Mouse (Mus musculus) embryo, embryonic 11.5 days (tissue): ENCODE data around the gene Adipor2.
"Not testable (repeated sequence)": the region's sequence is repeated elsewhere in the genome, so short reads cannot be mapped to it uniquely, and the experiment has no call there.

Experiments
- DNase-seq: peaks from one replicate; pipeline ENCODE4 v3.0.0-alpha.2; 2012; ENCODE audit warnings: low read depth, low spot score

Adipor2 gene

DNA sequence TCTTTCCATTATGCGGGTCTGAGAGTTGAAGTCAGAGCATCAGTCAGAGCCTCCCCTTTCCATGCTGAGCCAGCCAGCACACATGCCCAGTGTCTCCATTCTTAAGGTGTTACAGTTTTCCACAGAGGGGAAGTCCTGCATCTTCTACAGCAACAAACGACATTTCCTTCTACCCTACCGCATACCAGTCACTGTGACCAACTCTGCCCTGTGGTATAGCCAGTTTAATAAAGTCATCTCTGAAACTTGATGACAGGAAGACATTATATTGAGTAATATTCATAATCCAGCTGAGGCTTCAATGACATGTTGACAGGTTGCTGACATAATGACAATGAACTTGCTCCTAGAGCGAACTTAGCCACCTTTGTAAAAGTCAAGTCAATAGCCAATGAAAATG is 26.8 kb downstream of the Adipor2 start:
- DNase-seq = no peak

DNA sequence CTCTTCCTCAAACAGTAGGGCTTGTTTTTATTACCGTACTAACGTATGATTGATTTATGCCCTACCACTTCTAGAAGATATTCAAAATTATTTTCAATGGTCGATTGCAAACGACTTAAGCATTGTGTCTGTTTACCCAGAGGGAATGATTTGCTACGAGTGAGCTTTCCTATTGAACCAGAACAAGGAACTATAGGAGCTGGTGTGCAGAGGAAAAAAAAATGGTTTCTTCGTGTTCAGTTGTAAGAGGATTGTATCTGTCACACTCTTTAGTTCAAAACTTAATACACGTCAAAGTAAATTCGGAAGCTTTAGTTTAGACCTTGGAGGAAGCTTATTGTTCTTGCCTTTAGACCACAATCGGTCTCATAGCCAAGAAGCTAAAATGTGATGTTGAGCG is 28.4 kb downstream of the Adipor2 start:
- no peak for DNase-seq

DNA sequence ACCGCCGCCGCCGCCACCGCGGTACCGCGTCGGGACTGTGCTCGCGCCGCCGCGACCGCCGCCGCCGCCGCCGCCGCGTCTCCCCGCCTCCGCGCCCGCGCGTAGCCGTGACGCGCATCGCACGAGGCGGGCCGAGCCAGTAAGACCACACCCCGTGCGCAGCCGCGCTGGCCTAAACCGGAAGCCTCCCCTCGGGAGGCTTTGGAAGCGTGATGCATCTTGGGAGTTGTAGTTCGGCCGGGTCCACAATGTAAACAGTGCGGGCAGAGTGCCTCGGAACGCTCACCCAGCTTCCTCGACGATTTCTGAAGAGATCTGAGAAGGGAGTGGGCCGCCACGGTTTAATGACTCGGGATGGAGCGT is 28.9 kb downstream of the Adipor2 start:
- peak; percentile 95 for DNase-seq

DNA sequence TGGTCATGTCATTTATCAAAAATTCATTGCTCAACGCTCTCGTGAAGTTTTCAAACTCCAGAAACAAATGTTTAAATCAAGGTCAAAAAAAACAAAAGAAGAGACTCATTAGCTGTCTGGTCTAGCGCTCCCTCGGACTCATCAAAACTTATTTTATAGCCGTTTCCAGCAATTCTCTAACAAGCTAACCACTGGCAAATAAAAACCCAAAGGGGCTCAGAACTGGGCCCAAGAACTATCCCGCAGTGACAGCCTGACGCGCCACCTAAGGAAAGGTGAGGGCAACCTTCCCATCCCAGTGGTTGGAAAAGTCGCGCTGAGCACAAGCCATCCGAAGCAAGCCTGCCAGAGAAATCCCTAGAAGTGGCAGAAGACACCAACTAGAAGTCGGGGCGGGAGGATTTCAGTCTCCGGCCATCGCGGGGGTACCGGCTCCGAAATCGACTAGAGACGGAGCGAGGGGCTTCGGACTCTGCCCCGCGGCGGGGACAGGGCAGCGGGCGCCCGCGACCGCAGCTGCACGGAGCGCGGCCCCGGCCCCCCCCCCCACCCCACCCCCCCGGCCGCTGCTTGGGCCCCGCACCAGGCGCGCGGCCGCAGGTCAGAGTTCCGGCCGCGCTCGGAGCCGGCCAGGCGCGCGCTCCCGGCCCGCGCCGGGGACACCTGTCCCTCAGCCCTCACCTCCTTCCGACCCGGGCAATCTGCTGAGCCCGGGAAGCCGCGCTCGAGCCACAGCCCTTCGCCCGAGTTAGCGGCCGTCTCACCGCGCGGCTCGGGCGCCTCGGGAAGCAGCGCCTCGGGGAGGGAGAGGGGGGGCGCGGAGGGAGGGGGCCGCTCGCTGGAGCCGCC is 29.5 kb downstream of the Adipor2 start:
- peak; percentile 37 for DNase-seq

DNA sequence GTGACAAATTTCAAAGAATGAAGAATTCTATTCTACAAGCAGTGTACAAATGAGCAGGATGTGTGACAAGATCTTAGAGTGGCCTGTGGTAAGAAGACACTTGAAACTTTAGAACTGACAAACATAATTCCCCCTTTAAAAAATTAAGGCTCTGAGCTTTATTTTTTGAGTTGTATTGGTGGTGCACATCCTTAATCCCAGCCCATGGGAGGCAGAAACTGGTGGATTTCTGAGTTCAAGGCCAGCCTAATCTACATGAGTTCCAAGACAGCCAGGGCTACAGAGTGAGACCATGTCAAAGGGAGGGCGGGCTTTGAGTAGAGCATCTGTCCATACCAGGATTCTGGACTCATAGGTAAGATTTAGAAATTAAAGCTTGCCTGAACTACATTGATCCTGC is 30.7 kb downstream of the Adipor2 start:
- DNase-seq = no peak

DNA sequence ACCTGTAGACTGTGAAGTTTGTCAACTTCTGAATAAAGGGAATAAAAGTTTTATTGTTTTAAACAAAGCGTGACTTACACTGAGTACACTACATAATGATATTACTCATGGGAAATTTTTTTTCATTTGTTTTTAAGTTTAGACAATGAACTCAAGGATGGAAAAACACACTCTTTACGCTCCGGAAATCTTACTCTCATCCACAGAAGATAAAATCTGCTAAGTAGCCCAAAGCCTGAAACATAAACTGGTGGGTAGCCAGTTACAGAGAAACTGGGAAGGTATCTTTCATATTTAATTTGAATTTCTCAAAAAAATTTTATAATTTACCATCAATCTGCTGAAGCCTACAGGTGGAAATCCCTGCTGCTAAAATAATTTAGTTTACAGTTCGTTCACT is 31.1 kb downstream of the Adipor2 start:
- DNase-seq = no peak

DNA sequence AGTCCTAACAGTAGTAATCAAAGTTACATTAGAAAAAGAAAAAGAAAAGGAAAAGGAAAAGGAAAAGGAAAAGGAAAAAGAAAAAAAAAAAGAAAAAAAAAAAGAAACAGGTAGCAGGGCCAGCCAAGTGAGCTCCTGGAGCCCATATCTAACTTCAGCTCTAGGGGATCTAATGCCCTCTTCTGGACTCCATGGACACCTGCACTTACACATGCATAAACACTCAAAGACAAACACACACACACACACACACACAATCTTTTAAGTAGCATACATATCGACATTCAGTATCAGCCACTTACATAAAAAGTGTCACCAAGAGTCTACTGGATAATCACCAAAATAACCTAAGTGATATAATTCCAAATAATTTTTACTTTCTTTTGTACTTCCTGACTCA is 31.8 kb downstream of the Adipor2 start:
- DNase-seq = no peak

DNA sequence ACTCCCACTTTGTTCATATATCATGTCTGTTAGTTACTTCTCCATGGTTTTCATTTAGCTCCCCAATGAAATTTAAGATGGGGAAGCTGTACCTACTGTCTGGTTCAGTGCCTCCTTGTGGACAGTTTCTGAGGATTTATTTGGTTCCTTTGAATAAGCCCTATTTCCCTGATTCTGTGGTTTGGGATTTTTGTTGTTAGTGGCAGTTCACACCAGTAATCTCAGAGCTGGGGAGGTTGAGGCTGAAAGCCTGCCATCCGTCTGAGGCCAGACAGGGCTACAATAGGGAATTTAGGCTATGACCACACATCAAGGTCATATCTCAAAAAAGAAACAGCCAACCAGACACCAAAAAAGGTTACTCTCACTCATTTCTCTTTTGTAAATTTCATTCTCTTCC is 38.9 kb downstream of the Adipor2 start:
- no peak for DNase-seq

DNA sequence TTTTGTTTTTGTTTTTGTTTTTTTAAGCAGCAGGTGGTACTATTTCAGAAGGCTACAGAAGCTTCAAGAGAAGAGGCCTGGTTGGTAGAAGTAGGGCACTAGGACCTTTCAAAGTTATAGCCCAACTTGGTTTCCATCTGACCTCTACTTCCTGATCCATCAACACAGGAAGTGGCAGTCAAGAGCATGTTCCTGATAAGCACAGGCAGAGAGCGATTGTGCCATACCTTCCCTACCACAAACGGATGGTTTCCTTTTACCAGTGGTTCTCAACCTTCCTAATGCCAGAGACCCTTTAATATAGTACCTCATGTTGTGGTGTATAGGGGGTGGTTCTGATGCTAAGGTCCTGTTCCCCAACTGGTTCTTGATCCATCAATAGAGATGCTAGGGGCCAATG is 39.9 kb downstream of the Adipor2 start:
- no peak for DNase-seq

DNA sequence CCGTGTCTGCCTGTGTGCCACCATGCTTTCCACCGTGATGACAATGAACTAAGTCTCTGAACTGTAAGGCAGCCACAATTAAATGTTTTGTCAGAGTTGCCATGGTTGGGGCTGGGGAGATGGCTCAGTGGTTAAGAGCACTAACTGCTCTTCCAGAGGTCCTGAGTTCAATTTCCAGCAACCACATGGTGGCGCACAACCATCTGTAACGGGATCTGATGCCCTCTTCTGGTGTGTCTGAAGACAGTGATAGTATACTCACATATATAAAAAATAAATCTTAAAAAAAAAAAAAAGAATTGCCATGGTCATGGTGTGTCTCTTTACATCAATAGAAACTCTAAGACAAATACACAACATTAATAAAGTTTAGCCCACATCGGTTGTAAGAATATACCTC is 42.5 kb downstream of the Adipor2 start:
- no peak for DNase-seq

DNA sequence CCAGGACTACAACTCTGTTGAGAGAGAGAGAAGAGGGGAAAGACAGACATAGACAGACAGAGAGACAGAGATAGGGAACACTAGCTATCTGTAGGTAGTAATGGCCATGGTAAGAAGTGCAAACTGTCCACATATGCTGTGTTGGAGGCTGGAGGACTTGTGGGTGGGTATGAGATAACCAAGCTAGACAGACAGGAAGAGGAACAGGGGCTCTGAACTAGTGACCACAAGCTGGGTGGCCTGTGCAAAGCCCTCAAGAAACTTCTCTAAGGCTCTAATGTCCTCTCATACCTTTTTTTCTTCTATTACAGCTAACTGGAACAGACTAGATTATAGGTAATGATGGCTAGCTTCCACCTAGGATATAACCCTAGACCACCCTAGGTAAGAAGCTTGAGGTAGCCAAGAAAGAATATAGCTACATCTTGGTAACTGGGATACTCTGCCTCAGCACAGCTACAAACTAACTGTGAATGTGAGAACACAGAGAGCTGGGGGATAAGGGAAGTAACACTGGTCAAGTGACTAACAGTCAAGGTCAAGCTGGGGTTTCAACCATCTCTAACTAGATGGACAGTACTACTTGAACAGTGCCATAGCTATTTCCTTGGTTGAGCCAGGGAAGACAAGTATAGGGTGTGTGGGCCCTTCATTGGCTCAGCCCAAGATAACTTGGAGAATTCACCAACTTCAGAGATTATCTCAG is 44.4 kb downstream of the Adipor2 start:
- no peak for DNase-seq

DNA sequence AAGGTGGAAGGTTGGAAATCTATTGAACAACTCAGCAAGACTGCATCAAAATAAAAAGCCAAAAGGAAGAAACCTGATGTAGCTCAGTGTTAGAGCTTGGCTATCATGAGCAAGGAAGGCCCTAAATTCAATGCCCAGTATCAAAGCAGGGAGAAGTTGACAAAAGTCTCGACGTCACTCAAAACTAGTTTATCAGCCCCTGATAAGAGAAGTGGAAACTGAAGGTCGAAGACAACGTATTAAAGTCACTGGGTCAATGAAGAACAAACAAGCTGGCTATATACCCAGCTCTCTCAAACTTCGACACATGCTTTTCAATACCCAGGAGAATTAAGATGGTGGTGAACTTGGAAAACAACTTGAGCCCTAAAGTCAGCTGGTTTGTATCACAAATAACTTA is 45.3 kb downstream of the Adipor2 start:
- DNase-seq = no peak

DNA sequence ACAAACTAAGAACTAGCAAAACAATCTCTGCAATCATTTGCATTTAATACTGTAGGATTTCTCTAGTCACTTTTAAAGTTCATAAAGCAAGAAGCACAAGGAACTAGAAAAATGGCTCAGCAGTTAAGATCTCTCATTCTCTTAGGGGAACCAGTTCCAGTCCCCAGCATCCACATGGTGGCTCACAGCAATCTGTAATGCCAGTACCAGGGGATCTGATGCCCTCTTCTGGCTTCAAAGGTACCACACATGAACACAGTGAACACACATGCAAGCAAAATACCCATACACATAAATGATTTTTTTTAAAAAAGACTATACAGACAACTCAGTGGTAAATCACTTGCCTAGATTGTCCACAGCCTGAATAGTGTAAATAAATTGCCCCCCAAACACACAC is 45.9 kb downstream of the Adipor2 start:
- no peak for DNase-seq

DNA sequence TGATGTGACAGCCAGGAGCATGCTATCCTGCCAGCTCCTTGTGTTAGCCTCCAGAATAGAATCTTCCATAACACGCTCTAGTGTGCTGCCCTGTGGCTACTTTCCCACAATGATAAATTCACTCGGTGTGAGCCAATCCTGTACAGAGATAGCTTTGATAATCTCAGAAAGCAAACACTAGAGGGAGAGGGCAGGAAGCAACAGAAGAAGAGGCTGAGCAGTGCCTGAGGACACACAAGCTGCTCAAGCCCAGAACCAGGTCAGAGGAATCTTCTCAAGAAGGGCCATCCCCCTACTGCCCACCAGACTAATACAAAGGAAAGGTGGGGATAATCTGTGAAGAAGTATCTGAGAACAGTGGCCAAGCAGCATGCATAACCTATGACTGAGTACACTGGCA is 50.1 kb downstream of the Adipor2 start:
- no peak for DNase-seq

DNA sequence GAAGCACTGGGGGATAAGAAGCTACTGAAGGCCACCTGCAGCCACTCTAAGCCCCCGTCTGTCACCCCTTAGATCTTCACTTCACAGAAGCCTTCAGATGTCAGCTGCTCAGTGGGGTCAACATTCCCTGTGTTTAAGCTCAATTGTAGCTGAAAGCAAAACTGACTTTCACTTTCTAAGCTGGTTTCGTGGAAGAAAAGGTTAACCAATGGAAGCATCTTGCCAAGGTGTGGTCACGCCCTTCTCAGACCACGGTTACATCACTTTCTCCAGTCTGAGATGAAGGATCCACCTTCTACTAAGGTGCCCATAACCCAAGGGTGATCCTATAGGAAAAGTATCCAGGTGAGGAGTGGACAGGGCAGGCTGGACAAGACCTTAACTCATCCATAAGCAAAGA is 50.7 kb downstream of the Adipor2 start:
- not testable (repeated sequence) for DNase-seq

DNA sequence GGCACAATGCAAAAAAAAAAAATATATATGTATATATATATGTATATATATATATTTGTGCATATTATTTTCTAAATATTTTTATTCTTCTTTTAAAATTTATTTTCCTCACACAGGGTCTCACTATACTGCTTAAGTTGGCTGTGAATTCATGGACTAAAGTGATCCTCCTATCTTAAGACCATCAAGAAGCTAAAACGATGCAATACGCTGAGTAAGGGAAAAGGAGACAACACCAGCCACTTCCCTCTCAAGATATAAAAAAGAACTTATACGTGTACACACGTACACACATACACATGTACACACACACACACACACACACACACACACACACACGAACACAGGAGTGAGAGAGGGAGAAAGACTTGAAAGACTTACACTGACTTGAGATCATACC is 53.9 kb downstream of the Adipor2 start:
- no peak for DNase-seq

DNA sequence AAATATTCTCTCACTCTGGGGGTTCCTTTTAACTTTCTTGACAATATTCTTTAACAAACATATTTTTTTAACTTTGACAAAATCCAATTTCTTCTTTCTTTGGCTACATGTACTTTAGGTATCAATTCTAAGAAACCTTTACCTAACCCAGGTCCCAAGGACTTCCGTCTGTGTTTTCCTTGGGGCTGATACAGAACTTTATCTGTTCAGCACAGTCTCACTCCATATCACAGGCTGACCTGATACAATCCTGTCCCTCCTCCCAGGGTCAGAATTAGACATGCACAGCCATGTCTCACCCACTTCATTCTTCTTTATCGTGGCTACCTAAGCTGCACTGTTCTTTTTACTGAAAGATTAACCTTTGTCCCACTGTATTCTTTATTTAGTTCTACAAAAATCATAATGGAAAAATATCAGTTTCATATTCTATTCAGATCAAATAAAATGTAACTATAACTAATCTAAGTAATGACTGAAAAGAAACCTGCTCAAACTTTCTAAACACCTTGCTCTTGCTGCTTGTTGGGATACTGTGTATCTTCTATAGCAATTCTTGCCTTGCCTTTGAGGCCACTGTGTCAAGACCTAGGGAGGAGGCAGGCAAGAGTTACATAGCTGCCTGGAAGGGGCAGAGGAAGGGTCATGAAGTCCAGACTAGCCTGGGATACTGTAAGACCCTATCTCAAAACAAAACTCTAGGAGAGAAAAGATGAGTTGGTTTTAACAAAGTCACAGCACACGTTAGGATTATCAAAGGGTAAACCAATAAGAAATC is 56.4 kb downstream of the Adipor2 start:
- no peak for DNase-seq

DNA sequence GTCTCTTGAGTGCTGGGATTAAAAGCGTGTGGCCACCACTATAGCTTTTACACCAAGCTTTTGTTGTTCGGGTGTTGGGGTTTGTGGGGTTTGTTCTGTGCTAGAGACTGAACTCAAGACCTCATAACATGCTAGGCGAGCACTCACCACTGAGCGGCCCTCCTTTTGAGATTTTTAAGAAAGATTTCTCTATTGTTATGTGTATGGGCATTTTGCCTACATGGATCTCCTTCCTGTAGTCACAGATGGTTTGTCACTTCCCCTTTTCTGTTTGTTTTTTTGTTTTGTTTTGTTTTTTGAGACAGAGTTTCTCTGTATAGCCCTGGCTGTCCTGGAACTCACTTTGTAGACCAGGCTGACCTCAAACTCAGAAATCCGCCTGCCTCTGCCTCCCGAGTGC is 57.3 kb downstream of the Adipor2 start:
- not testable (repeated sequence) for DNase-seq

DNA sequence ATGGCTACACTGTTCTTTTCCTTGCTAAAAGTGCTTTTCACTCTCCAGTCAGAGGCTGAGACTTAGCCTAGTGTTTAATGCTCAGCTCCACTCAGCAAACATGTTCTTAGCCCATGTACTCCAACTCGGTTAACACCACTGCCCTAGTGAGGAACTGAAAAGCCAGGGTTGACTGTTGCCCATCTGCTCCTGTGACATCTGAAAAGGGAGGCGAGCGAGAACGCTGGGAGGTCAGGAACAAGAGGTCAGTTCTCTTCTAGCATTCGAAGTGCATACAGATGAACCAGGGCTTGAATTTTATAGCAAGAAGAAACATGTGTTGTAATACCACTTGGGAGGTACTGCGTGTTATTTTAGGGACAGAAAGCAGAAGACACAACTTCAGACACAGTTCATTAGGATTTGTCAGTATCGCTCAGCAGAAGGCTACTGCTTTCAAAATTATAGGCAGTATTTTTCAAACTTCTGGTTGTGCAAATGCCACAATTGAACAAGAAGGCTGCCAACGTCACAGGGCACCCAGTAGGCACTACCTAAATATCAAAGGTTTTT is 59.4 kb downstream of the Adipor2 start:
- no peak for DNase-seq

DNA sequence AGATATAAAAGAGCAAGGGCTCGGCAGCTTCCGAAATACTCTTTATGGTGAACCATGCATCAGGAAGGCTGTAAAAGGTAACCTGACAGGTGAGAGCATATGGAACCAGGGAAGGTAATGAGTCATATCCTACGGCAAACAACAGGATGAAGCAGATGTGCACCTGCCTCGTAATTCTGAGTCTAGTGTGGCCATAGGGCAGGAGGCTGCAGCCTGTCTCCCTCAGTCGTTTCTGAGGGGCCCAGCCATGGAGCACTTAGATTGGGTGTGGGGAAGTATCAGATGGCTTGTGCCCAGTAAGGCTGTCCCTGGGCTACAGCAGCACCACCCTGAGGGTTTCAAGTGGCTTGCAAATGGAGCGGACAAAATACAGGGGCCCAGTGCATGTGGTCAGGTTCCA is 65.0 kb downstream of the Adipor2 start:
- DNase-seq = no peak

DNA sequence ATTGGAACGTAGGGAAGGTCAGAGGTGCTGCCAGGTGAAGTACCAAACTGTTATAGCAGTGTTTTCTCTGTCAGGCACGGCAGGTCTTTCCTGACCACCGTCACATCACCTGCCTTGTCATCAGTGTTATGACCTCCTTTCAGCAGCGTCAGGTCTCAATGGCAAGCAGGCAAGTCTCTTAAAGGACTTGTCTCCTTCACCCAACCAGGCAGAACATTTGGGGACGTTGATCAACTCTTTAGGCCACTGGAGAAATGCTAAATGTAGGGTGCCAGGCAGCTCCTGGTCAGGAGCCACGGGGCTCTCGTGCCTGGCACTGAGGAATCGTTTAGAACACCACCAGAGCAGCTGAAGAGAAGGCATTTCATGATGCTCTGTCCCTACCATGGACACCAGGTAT is 65.8 kb downstream of the Adipor2 start:
- DNase-seq = no peak

DNA sequence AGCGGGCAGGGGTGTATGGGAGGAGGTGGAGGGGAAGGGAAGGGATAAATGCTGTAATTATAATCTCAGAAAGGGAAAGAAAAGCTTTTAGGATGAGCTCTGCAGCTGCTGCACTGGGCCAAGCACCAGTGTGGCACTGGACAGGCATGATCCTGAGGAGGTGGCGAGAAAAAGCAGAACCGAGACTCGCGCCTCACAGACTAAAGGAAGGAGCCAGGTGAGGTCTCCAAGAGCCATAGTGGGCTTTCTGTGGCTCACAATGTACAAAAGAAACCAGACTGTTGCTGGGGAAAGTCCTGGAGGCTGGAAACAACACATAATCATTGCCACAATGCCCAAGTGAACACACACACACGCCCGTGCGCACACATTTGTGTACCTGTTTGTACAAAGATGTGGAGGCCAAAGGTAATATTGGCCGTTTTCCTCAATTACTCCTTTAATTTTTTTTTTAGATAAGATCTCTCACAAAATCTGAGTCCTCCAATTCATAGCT is 66.8 kb downstream of the Adipor2 start:
- DNase-seq = no peak
